Mouse (Mus musculus) effector memory CD4-positive, alpha-beta T cell, adult 5 months (primary cell): Measurements from ENCODE around the gene 1110051M20Rik. TPM values are rescaled to one million over a fixed set of nuclear protein-coding genes. Genes with fewer than 3 reads are reported as not detected.

ENCODE experiments used
- polyA plus RNA-seq: library from polyadenylated mRNA; unstranded; fragments of 100-300 nt; shearing (Covaris generic); gene quantifications from one replicate; pipeline ENCODE4 v1.2.1, GENCODE M21; 2017

Gene 1110051M20Rik
- polyA plus RNA-seq = 18.6 TPM

DNA sequence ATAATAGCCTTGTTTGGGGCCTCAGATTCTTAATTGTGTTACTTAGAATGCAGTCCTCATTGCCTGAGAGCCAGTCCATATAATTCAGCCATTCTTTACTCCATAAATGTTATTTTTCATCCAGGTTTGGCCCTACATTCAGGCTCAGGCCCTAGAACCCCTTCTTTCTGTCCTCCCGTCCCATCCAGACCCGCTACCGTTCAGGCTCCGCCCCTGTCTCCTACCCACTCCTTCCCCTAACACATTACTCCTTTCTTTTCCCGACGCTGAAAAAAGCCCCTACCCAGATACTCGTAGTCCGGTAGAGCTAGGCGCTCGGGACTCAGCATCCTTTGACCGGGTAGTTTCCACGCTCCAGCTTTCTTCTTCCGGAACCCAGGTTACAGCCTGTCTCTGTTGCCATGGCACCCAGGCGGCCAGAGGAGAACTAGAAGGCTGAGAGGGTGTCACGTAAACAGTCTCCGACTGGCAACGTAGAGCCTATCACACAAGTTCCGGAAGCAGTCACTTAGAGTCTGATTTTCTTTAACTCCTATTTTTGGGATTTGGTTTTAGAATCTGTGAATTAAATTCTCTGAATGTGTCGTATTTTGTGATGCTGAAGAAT lies at the start of gene 1110051M20Rik:
TSS of gene 1110051M20Rik (minus strand) at position 419 of the 607 bp plus-strand sequence.

GRCm38 (mm10) chr2:91457259-91457655 lies 12.8 kb upstream of the 1110051M20Rik start, which contains the start of gene Lrp4:
Gene Lrp4 (plus strand): TSS chr2:91457511.

GRCm38 (mm10) chr2:91264711-91265681 lies 179.5 kb downstream of the 1110051M20Rik start, which contains the start of gene Arfgap2:
Gene Arfgap2 (plus strand): TSS chr2:91264974.

GRCm38 (mm10) chr2:91255661-91256150 lies 188.8 kb downstream of the 1110051M20Rik start, which contains the start of gene Pacsin3:
Gene Pacsin3 (plus strand): TSS chr2:91255954.

DNA sequence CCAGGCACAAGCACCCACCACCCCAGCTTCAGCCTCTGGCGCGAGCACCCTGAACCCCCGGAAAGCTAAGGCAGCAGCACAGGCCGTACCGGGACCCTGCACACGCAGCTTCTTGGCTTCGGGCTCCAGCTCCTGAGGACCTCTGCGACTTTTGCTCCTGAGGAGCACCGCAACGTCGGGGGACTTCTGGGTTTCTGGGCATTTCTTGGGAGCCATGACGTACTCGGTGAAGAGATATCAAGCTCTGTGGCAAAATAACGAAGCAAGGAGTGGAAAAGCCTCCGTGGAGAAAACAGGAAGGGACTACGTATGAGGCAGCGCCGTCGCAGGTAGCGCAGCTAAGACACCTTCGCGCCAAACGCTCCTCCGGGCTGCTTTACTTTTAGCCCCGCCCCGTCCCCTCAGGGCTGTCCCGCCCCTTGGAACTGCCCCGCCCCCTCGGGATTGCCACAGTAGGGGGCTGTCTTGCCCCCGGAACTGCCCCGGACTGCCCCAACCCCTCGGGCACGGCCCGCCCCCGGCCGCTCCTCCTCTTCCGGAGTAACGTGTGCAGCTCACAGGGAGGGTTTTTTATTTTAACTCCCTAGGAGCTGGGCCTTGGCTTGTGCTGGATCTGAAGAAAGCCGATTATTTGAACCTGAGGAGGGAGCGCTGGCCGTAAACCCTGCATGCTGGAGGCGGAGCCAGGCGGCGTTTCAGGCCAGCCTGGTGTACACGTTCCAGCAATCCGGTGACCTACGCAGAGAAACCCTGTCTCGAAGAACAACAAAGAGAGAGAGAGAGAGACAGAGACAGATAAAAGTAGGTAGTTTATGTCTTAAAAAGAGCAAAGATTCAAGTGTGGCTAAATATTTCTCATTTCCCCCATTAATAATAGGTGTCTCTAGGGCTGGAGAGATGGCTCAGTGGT lies 207.6 kb downstream of the 1110051M20Rik start, which contains the start of gene Ddb2:
TSS of gene Ddb2 (minus strand) at position 382 of the 910 bp plus-strand sequence.

Other genes with a start within 250 kb of the 1110051M20Rik start
- gene Nr1h3, start 241.9 kb downstream of the 1110051M20Rik start, polyA plus RNA-seq = 0.57 TPM
- gene Acp2, start 241.8 kb downstream of the 1110051M20Rik start, polyA plus RNA-seq = 7.6 TPM
- gene Ddb2, start 207.7 kb downstream of the 1110051M20Rik start, polyA plus RNA-seq = 98.2 TPM
- gene Pacsin3, start 188.8 kb downstream of the 1110051M20Rik start, polyA plus RNA-seq = 2.0 TPM
- gene Arfgap2, start 179.7 kb downstream of the 1110051M20Rik start, polyA plus RNA-seq = 84.0 TPM
- 0.09 TPM for gene Lrp4, start 12.8 kb upstream of the 1110051M20Rik start, polyA plus RNA-seq
- gene Ckap5, start 82.1 kb upstream of the 1110051M20Rik start, polyA plus RNA-seq = 34.8 TPM
- gene F2, start 191.7 kb upstream of the 1110051M20Rik start, polyA plus RNA-seq = not detected
- 12.1 TPM for gene Zfp408, start 205.1 kb upstream of the 1110051M20Rik start, polyA plus RNA-seq
- gene Arhgap1, start 205.2 kb upstream of the 1110051M20Rik start, polyA plus RNA-seq = 123 TPM